Mouse (Mus musculus) ES-Bruce4 (cell line): ENCODE measurements around the gene Gm6377. TPM values are rescaled to one million over a fixed set of nuclear protein-coding genes. Genes with fewer than 3 reads are reported as not detected.

Experiments used
- H3K27ac ChIP-seq: 2 replicates; pipeline ENCODE4 v1.5.1; 2012; ENCODE audit warnings: low read length, inconsistent platforms; ENCODE audit not compliant: insufficient read depth
- H3K27me3 ChIP-seq: 2 replicates; pipeline ENCODE4 v1.6.1; 2012; ENCODE audit warnings: mild to moderate bottlenecking, low read length, inconsistent platforms; ENCODE audit not compliant: control insufficient read depth, poor library complexity, insufficient read depth, severe bottlenecking
- H3K36me3 ChIP-seq: 2 replicates; pipeline ENCODE4 v1.6.1; 2012; ENCODE audit warnings: inconsistent platforms, mild to moderate bottlenecking, low read length, moderate library complexity; ENCODE audit not compliant: control insufficient read depth, poor library complexity, insufficient read depth, severe bottlenecking
- H3K4me1 ChIP-seq: one replicate; pipeline ENCODE4 v1.8.1; 2011; ENCODE audit warnings: low read length; ENCODE audit not compliant: control insufficient read depth, insufficient read depth
- H3K4me3 ChIP-seq: 2 replicates; pipeline ENCODE4 v1.5.1; 2011; ENCODE audit warnings: low read depth, mild to moderate bottlenecking, low read length
- H3K9ac ChIP-seq: 2 replicates; pipeline ENCODE4 v1.6.1; 2012; ENCODE audit warnings: low read depth, mild to moderate bottlenecking, inconsistent platforms; ENCODE audit not compliant: poor library complexity, severe bottlenecking
- H3K9me3 ChIP-seq: replicated peaks from 2 replicates; pipeline ENCODE4 v1.6.1; 2012; ENCODE audit warnings: mild to moderate bottlenecking, low read length, inconsistent platforms; ENCODE audit not compliant: control insufficient read depth, poor library complexity, insufficient read depth, severe bottlenecking
- CTCF ChIP-seq: IDR thresholded peaks from one replicate; pipeline ENCODE4 v1.8.1; 2011; ENCODE audit warnings: low read depth, low read length
- EP300 ChIP-seq: IDR thresholded peaks from 2 replicates; pipeline ENCODE4 v1.6.1; 2011; ENCODE audit warnings: low read depth, low read length; ENCODE audit not compliant: insufficient read depth
- POLR2A ChIP-seq: IDR thresholded peaks from one replicate; pipeline ENCODE4 v1.8.1; 2011; ENCODE audit warnings: low read length; ENCODE audit not compliant: insufficient read depth
- polyA plus RNA-seq: library from polyadenylated mRNA; stranded (reverse); fragments of >200 nt; gene quantifications from 2 replicates; pipeline ENCODE4 v1.2.4, GENCODE M21; 2011; ENCODE audit warnings: low read depth; ENCODE audit not compliant: missing spikeins, insufficient read depth, insufficient read length

The Gm6377 gene
- not detected in 2 replicates for polyA plus RNA-seq

GRCm38 (mm10) chrX:109196468-109196867 is at the start of gene Gm6377:
Gene Gm6377, plus strand, starts transcription at chrX:109196756.
- Histone ChIP-seq H3K4me3 (no peak within 1 kb of the TSS), H3K4me1 (no peaks in the 10 kb centered on the region), H3K27me3 (no peaks in the 10 kb centered on the region), H3K9ac (no peak within 1 kb of the TSS), H3K36me3 (no peaks in the 10 kb centered on the region), H3K9me3 (no peaks in the 10 kb centered on the region), H3K27ac (no peak within 1 kb of the TSS)
- TF ChIP-seq CTCF (no peak), POLR2A (no peak), EP300 (no peak)

GRCm38 (mm10) chrX:109147108-109147507 is 49.4 kb upstream of the Gm6377 start:
- Histone ChIP-seq H3K27me3 (no peaks in the 10 kb centered on the region), H3K9ac (no peak overlapping the region), H3K9me3 (no peaks in the 10 kb centered on the region), H3K4me3 (no peak overlapping the region), H3K36me3 (no peaks in the 10 kb centered on the region), H3K4me1 (no peaks in the 10 kb centered on the region), H3K27ac (no peak overlapping the region)
- TF ChIP-seq POLR2A (no peak), CTCF (no peak), EP300 (no peak)

DNA sequence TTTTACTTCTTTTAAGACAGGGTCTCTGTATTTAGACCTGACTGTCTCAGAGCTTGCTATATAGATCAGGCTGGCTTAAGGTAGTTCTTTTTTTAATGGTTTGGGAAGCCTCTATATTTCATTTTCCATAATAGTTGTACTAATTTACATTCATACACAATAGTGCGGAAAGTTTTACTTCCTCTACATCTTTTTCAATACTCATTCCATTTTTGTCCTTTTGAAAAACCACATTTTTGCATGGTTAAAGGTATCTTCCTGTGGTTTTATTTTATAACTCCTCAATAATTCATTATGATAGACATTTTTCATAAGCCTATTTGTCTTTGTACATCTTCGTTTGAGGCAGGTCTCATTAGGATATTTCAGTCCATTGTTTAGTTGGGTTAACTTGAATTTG is 45.3 kb upstream of the Gm6377 start:
- Histone ChIP-seq H3K9me3 (no peaks in the 10 kb centered on the region), H3K27ac (no peak overlapping the region), H3K36me3 (no peaks in the 10 kb centered on the region), H3K4me1 (no peaks in the 10 kb centered on the region), H3K27me3 (no peaks in the 10 kb centered on the region), H3K9ac (no peak overlapping the region), H3K4me3 (no peak overlapping the region)
- TF ChIP-seq POLR2A (no peak), EP300 (no peak), CTCF (no peak)

DNA sequence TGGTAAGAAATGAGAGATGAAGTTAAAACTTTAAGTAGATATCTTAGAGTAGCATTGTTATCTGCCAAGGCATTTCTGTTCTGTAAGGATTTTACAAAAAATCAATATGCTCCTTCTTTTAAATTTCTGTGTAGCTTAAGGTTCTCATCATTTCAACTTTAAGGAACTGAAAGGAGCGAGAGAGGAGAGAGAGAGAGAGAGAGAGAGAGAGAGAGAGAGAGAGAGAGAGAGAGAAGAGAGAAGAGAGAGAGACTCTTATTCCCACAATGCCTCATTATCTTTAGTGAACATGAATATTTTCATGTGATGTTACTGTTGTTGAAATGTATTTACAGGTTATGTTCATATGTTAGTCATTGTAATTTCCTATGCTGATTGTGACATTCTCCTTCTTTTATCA is 36.2 kb upstream of the Gm6377 start:
- H3K27ac ChIP-seq: no peak overlapping the region

DNA sequence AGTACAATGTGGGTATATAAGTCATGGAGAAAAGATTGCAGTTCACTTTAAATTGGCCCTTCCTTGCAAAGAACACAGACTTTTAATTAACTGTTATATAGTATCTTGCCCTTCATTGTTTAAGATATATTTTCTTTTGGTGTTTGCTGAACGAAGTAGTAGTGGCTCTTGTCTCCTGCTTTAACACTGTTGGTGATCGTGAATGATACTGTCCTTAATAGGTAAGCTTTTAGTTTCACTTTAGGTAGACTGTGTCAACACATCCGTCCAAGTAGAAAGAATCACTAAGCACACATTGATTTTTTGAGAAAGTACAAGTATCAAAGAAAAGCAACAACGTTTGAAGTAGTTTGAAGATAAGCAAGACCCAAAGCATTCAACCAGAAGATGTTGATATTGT is 35.7 kb upstream of the Gm6377 start:
- Histone ChIP-seq H3K9me3 (no peaks in the 10 kb centered on the region), H3K4me3 (no peak overlapping the region), H3K36me3 (no peaks in the 10 kb centered on the region), H3K27ac (no peak overlapping the region), H3K9ac (no peak overlapping the region), H3K27me3 (no peaks in the 10 kb centered on the region), H3K4me1 (no peaks in the 10 kb centered on the region)
- TF ChIP-seq POLR2A (no peak), EP300 (no peak), CTCF (no peak)

More for the DNA sequence above, 36.2 kb upstream of the Gm6377 start:
- Histone ChIP-seq H3K4me1 (no peaks in the 10 kb centered on the region), H3K27me3 (no peaks in the 10 kb centered on the region), H3K4me3 (no peak overlapping the region), H3K9me3 (no peaks in the 10 kb centered on the region), H3K9ac (no peak overlapping the region), H3K36me3 (no peaks in the 10 kb centered on the region)
- no peak for TF ChIP-seq EP300
- no peak for TF ChIP-seq CTCF
- no peak for TF ChIP-seq POLR2A

- H3K36me3 ChIP-seq: no peaks in the 10 kb centered on the region
- no peaks in the 10 kb centered on the region for H3K9me3 ChIP-seq
- no peak overlapping the region for H3K4me3 ChIP-seq
- no peak for TF ChIP-seq EP300
- no peak for TF ChIP-seq POLR2A
- TF ChIP-seq CTCF: no peak
- no peaks in the 10 kb centered on the region for H3K4me1 ChIP-seq
- no peak overlapping the region for H3K9ac ChIP-seq
- no peak overlapping the region for H3K27ac ChIP-seq
- H3K27me3 ChIP-seq: no peaks in the 10 kb centered on the region
These were observed 21.5 kb upstream of the Gm6377 start for GRCm38 (mm10) chrX:109175038-109175437.
